Mouse (Mus musculus) hindlimb bud, embryonic 11.5 days (tissue): ENCODE data around the gene Nudt17.
"Not testable (repeated sequence)": the region's sequence is repeated elsewhere in the genome, so short reads cannot be mapped to it uniquely, and the experiment has no call there.

ENCODE experiments used
- DNase-seq: peaks from one replicate; pipeline ENCODE4 v3.0.0-alpha.2; 2012; ENCODE audit warnings: low read depth, low spot score; ENCODE audit errors: extremely low spot score

Nudt17 gene

GRCm38 (mm10) chr3:96706217-96706616 lies 2.1 kb downstream of the Nudt17 start:
- DNase-seq, result no peak

GRCm38 (mm10) chr3:96704778-96705177 lies 3.6 kb downstream of the Nudt17 start:
- no peak for DNase-seq

GRCm38 (mm10) chr3:96701003-96701402 lies 7.4 kb downstream of the Nudt17 start:
- DNase-seq, result no peak

GRCm38 (mm10) chr3:96700376-96700775 lies 8.0 kb downstream of the Nudt17 start:
- no peak for DNase-seq

GRCm38 (mm10) chr3:96698993-96699690 lies 9.2 kb downstream of the Nudt17 start:
- no peak for DNase-seq

- no peak for DNase-seq
These were observed 11.3 kb downstream of the Nudt17 start for GRCm38 (mm10) chr3:96696766-96697732.

GRCm38 (mm10) chr3:96696198-96696765 lies 12.1 kb downstream of the Nudt17 start, which contains the start of gene Pias3:
Gene Pias3 (plus strand): TSS chr3:96696384.
- DNase-seq, result no peak

- no peak for DNase-seq
These were observed 14.8 kb downstream of the Nudt17 start for GRCm38 (mm10) chr3:96693579-96693978.

GRCm38 (mm10) chr3:96692506-96692905 lies 15.9 kb downstream of the Nudt17 start:
- no peak for DNase-seq

GRCm38 (mm10) chr3:96690298-96690697 lies 18.1 kb downstream of the Nudt17 start:
- DNase-seq, result no peak

- no peak for DNase-seq
These were observed 19.5 kb downstream of the Nudt17 start for GRCm38 (mm10) chr3:96688854-96689253.

GRCm38 (mm10) chr3:96686057-96686456 lies 22.3 kb downstream of the Nudt17 start:
- DNase-seq, result not testable (repeated sequence)

- DNase-seq, result no peak
These were observed 23.6 kb downstream of the Nudt17 start for GRCm38 (mm10) chr3:96684822-96685156.

- DNase-seq, result no peak
These were observed 24.1 kb downstream of the Nudt17 start for GRCm38 (mm10) chr3:96684151-96684821.

- DNase-seq, result no peak
These were observed 24.9 kb downstream of the Nudt17 start for GRCm38 (mm10) chr3:96683496-96683895.

- DNase-seq, result no peak
These were observed 27.9 kb downstream of the Nudt17 start for GRCm38 (mm10) chr3:96680269-96680956.

- no peak for DNase-seq
These were observed 29.1 kb downstream of the Nudt17 start for GRCm38 (mm10) chr3:96679159-96679674.

- DNase-seq, result no peak
These were observed 29.9 kb downstream of the Nudt17 start for GRCm38 (mm10) chr3:96678456-96678855.

GRCm38 (mm10) chr3:96675690-96676089 lies 32.7 kb downstream of the Nudt17 start:
- no peak for DNase-seq

GRCm38 (mm10) chr3:96675171-96675570 lies 33.2 kb downstream of the Nudt17 start:
- no peak for DNase-seq
